Mouse (Mus musculus): Measurements from ENCODE around the gene Gm11983. TPM values are rescaled to one million over a fixed set of nuclear protein-coding genes. Genes with fewer than 3 reads are reported as not detected.
"Not testable (repeated sequence)": the region's sequence is repeated elsewhere in the genome, so short reads cannot be mapped to it uniquely, and the experiment has no call there.

Gm11983 gene
- not detected in 2 replicates for polyA plus RNA-seq (2014; fragmentation: Nextera tagmentation; extraction: Ambion mirVana)

GRCm38 (mm10) chr11:6837554-6837953, at the start of gene Gm11983:
Gene Gm11983, minus strand, starts transcription at chr11:6837654.
- Histone ChIP-seq H3K9me3 (ENCODE audit: low read depth, low read length) (no peaks in the 10 kb centered on the region), H3K4me3 (ENCODE audit: low read depth, low read length) (no peak within 1 kb of the TSS), H3K36me3 (ENCODE audit: insufficient read depth) (no peaks in the 10 kb centered on the region), H3K4me1 (ENCODE audit: insufficient read depth) (no peaks in the 10 kb centered on the region), H3K27me3 (ENCODE audit: insufficient read depth, low read length) (no peaks in the 10 kb centered on the region), H3K9ac (no peak within 1 kb of the TSS), H3K4me2 (no peak within 1 kb of the TSS), H3K27ac (ENCODE audit: low read depth) (no peak within 1 kb of the TSS)
- TF ChIP-seq CTCF (IDR thresholded peaks at IDR 0.05; ENCODE audit: low read depth): no peak
- 89% methylated on average over 1 of the region's 1 CpGs for WGBS
- no peak for DNase-seq
- ATAC-seq (ENCODE audit: insufficient read depth): no peak

- H3K4me3 ChIP-seq (ENCODE audit: low read depth, low read length); H3K36me3 ChIP-seq (ENCODE audit: insufficient read depth); H3K27me3 ChIP-seq (ENCODE audit: insufficient read depth, low read length); H3K4me1 ChIP-seq (ENCODE audit: insufficient read depth); H3K9ac ChIP-seq; H3K4me2 ChIP-seq; DNase-seq; ATAC-seq (ENCODE audit: insufficient read depth); H3K9me3 ChIP-seq (ENCODE audit: low read depth, low read length); H3K27ac ChIP-seq (ENCODE audit: low read depth): not testable (repeated sequence)
- WGBS: 96% methylated on average over 4 of the region's 4 CpGs
Measured at GRCm38 (mm10) chr11:6883045-6883444, 45.6 kb upstream of the Gm11983 start.

- ATAC-seq (ENCODE audit: insufficient read depth): no peak
- 55% methylated on average over 5 of the region's 5 CpGs for WGBS
- H3K4me1 ChIP-seq (ENCODE audit: insufficient read depth): no peaks in the 10 kb centered on the region
- peak; percentile 59 for TF ChIP-seq CTCF (IDR thresholded peaks at IDR 0.05; ENCODE audit: low read depth)
- peak; percentile 49 for DNase-seq
- H3K36me3 ChIP-seq (ENCODE audit: insufficient read depth): no peaks in the 10 kb centered on the region
- H3K4me2 ChIP-seq: no peak overlapping the region
- H3K27me3 ChIP-seq (ENCODE audit: insufficient read depth, low read length): no peaks in the 10 kb centered on the region
- no peak overlapping the region for H3K9ac ChIP-seq
- no peak overlapping the region for H3K4me3 ChIP-seq (ENCODE audit: low read depth, low read length)
- H3K27ac ChIP-seq (ENCODE audit: low read depth): no peak overlapping the region
- H3K9me3 ChIP-seq (ENCODE audit: low read depth, low read length): no peaks in the 10 kb centered on the region
Measured at GRCm38 (mm10) chr11:6881614-6882013, 44.2 kb upstream of the Gm11983 start.

DNA sequence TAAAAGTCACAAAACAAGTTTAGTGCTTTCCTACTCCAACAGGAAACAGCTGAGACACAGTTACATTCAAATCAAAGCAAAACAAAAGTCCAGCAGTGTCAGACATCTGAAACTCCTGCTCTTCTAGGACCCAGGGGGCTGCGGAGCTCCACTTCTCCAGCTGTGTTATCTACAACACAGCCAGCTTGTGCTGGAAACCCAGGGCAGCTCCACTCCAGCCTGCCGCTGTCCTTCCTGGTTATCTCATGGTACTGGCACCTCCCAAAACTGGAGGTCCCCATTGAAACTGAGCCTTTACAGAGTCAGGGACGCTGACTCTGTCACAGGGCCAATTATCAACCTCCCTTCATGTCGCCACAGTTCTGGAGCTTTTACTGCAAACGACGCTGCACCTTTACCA, 40.3 kb upstream of the Gm11983 start:
- Histone ChIP-seq H3K4me2 (no peak overlapping the region), H3K36me3 (ENCODE audit: insufficient read depth) (no peaks in the 10 kb centered on the region), H3K4me1 (ENCODE audit: insufficient read depth) (no peaks in the 10 kb centered on the region), H3K9ac (no peak overlapping the region), H3K9me3 (ENCODE audit: low read depth, low read length) (no peaks in the 10 kb centered on the region), H3K27me3 (ENCODE audit: insufficient read depth, low read length) (no peaks in the 10 kb centered on the region), H3K4me3 (ENCODE audit: low read depth, low read length) (no peak overlapping the region), H3K27ac (ENCODE audit: low read depth) (no peak overlapping the region)
- 44% methylated on average over 6 of the region's 6 CpGs for WGBS
- TF ChIP-seq CTCF (IDR thresholded peaks at IDR 0.05; ENCODE audit: low read depth): no peak
- DNase-seq (peak; percentile 6), ATAC-seq (ENCODE audit: insufficient read depth) (no peak)

DNA sequence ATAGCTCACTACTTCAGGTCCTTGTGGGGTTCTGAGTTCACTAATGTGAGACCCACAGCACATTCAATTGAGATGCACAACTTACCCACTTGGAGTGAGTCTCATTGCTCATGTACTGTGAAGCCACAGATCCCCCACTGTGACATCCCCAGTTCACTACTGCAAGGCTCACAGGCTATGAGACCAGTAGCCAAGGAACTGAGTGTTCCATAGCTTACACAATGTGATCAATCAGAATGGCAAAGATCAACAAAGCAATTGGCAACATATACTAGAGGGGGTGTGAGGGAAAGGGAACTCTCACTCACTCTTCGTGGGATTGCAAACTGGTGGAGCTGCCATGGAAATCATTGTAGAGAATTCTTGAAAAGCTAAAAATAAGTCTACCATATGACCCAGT, 33.5 kb upstream of the Gm11983 start:
- no peaks in the 10 kb centered on the region for H3K9me3 ChIP-seq (ENCODE audit: low read depth, low read length)
- no peak for TF ChIP-seq CTCF (IDR thresholded peaks at IDR 0.05; ENCODE audit: low read depth)
- ATAC-seq (ENCODE audit: insufficient read depth) (no peak), DNase-seq (no peak)
- no peaks in the 10 kb centered on the region for H3K36me3 ChIP-seq (ENCODE audit: insufficient read depth)
- 57% methylated on average over 1 of the region's 1 CpGs for WGBS
- no peak overlapping the region for H3K4me3 ChIP-seq (ENCODE audit: low read depth, low read length)
- H3K4me2 ChIP-seq: no peak overlapping the region
- no peak overlapping the region for H3K27ac ChIP-seq (ENCODE audit: low read depth)
- no peak overlapping the region for H3K9ac ChIP-seq
- no peaks in the 10 kb centered on the region for H3K4me1 ChIP-seq (ENCODE audit: insufficient read depth)
- no peaks in the 10 kb centered on the region for H3K27me3 ChIP-seq (ENCODE audit: insufficient read depth, low read length)

- no peaks in the 10 kb centered on the region for H3K27me3 ChIP-seq (ENCODE audit: insufficient read depth, low read length)
- DNase-seq: no peak
- no peak overlapping the region for H3K9ac ChIP-seq
- H3K4me2 ChIP-seq: no peak overlapping the region
- TF ChIP-seq CTCF (IDR thresholded peaks at IDR 0.05; ENCODE audit: low read depth): no peak
- H3K27ac ChIP-seq (ENCODE audit: low read depth): no peak overlapping the region
- no peaks in the 10 kb centered on the region for H3K36me3 ChIP-seq (ENCODE audit: insufficient read depth)
- H3K4me1 ChIP-seq (ENCODE audit: insufficient read depth): no peaks in the 10 kb centered on the region
- no peak overlapping the region for H3K4me3 ChIP-seq (ENCODE audit: low read depth, low read length)
- no peak for ATAC-seq (ENCODE audit: insufficient read depth)
- H3K9me3 ChIP-seq (ENCODE audit: low read depth, low read length): no peaks in the 10 kb centered on the region
- 78% methylated on average over 3 of the region's 3 CpGs for WGBS
Measured at GRCm38 (mm10) chr11:6865536-6865935, 28.1 kb upstream of the Gm11983 start.

DNA sequence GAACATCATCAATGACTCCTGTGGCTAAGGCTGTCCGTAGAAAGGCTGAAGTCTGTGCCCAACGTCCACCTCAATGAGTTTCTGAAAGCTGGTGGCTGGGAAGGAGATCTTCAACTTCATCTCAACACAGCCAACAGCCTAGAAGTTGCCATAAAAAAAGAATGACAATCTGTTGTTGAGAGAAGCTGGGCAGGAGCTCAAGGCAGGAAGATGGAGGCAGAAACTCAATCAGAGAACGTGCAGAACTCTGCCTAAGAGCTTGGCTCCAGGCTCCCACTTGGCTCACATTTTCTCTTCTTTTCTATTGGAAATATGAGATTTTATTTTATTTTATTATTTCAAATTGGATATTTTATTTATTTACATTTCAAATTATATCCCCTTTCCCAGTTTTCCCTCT, 24.7 kb upstream of the Gm11983 start:
- H3K4me3 ChIP-seq (ENCODE audit: low read depth, low read length): no peak overlapping the region
- no peak overlapping the region for H3K9ac ChIP-seq
- no peak for DNase-seq
- no peak overlapping the region for H3K4me2 ChIP-seq
- WGBS: 86% methylated on average over 3 of the region's 3 CpGs
- no peaks in the 10 kb centered on the region for H3K36me3 ChIP-seq (ENCODE audit: insufficient read depth)
- no peaks in the 10 kb centered on the region for H3K4me1 ChIP-seq (ENCODE audit: insufficient read depth)
- H3K9me3 ChIP-seq (ENCODE audit: low read depth, low read length): no peaks in the 10 kb centered on the region
- no peak for ATAC-seq (ENCODE audit: insufficient read depth)
- H3K27me3 ChIP-seq (ENCODE audit: insufficient read depth, low read length): no peaks in the 10 kb centered on the region
- TF ChIP-seq CTCF (IDR thresholded peaks at IDR 0.05; ENCODE audit: low read depth): no peak
- H3K27ac ChIP-seq (ENCODE audit: low read depth): no peak overlapping the region
